9 mouse cellular contexts compared by ENCODE assay signal in the genomic region with DNA sequence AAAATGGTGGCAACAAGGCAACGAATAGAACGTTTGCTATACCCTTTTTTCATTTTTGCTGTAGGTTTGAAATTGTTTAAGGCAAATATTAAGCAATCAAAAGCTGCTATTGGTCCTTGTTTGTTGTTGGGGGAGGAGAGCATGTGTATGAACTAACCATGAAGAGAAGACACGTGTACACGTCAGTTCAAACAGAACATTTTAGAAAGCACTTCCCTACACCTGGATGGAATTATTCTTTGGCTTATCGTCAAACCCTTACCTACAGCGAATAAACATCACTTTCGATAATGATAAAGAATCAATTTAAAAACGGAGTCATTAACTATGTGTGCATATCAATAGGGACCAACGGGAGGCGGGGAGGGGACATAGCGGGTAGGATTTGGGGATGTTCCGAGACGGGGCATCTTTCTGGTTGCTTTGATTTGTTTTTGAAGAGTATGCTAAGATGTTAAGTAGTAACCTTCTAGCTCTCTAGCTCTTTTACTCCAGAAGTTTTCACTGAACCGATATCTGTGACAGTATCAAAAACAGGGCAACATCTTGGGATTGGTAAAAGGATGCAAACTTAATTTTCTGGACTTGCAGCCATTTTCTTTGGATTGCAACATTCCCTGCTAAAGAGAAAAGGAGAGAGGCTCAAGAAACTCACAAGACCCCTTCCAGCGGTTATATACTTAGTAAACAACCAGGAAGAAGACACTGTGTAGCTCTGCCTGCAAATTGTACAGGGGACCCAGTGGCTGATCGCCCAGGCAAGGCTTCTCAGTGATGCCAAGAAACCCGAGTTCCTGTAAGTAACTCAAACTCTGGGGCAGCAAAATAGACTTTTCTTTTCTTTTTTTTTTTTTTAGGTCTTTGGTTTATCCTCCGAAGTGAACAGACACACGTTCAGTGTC. TPM values are rescaled to one million over a fixed set of nuclear protein-coding genes. Genes with fewer than 3 reads are reported as not detected.
DNase-seq lines count a peak whose midpoint lies in the region; ATAC-seq and TF ChIP-seq lines count a peak whose summit lies in the region.
"Had no signal": no experiment of that assay in that cellular context is flagged by ENCODE, and none has a peak within 500 bp of the region (broad histone marks: within the 10 kb centered on the region; RNA-seq: fewer than 3 reads in every experiment).

No protein-coding gene starts in this region.

- H3K4me2 ChIP-seq in hindbrain, embryonic 14.5 days (replicated peaks): peak overlapping the region; percentile 99

- under 1% methylated on average over 19 of the region's 19 CpGs for WGBS in spleen, adult 2 months
- WGBS in embryonic facial prominence, embryonic 10.5 days: under 1% methylated on average over 19 of the region's 19 CpGs
- WGBS in hindbrain, embryonic 14.5 days: under 1% methylated on average over 19 of the region's 19 CpGs

- no peak for TF ChIP-seq CTCF in spleen, adult 2 months (IDR thresholded peaks at IDR 0.05; ENCODE audit: extremely low read depth, insufficient read depth, insufficient read length, insufficient replicate concordance)

- H3K9me3 ChIP-seq in embryonic facial prominence, embryonic 10.5 days: no peaks in the 10 kb centered on the region
- no peaks in the 10 kb centered on the region for H3K9me3 ChIP-seq in hindbrain, embryonic 14.5 days (ENCODE audit: control insufficient read depth, low read length)

- no peaks in the 10 kb centered on the region for H3K36me3 ChIP-seq in spleen, adult 2 months (ENCODE audit: control insufficient read depth, insufficient read depth, low read length)
- no peaks in the 10 kb centered on the region for H3K36me3 ChIP-seq in embryonic facial prominence, embryonic 10.5 days (replicated peaks)
- H3K36me3 ChIP-seq in hindbrain, embryonic 14.5 days (replicated peaks; ENCODE audit: control insufficient read depth, insufficient read depth): no peaks in the 10 kb centered on the region

- H3K9ac ChIP-seq in hindbrain, embryonic 14.5 days: peak overlapping the region; percentile 56

- no peaks in the 10 kb centered on the region for H3K27me3 ChIP-seq in spleen, adult 2 months (ENCODE audit: control insufficient read depth, insufficient read depth, low read length)
- no peaks in the 10 kb centered on the region for H3K27me3 ChIP-seq in embryonic facial prominence, embryonic 10.5 days (replicated peaks; ENCODE audit: low read depth, poor library complexity, severe bottlenecking)
- no peaks in the 10 kb centered on the region for H3K27me3 ChIP-seq in hindbrain, embryonic 14.5 days (ENCODE audit: control insufficient read depth, insufficient read depth, low read length)

- no peak for ATAC-seq in hindbrain, embryonic 14.5 days (ENCODE audit: low FRiP score)
- ATAC-seq in erythroid progenitor cell, adult 5-6 weeks (replicated peaks; ENCODE audit: low FRiP score, poor library complexity, severe bottlenecking): no peak

- peak overlapping the region; percentile 92 for H3K27ac ChIP-seq in spleen, adult 2 months (ENCODE audit: insufficient read depth, low read length)
- H3K27ac ChIP-seq in embryonic facial prominence, embryonic 10.5 days (replicated peaks): peak overlapping the region; percentile 79
- no peak overlapping the region for H3K27ac ChIP-seq in hindbrain, embryonic 14.5 days

- H3K4me3 ChIP-seq in spleen, adult 2 months (ENCODE audit: extremely low read depth, insufficient read depth, insufficient read length): peak overlapping the region; percentile 76
- H3K4me3 ChIP-seq in embryonic facial prominence, embryonic 10.5 days: peak overlapping the region; percentile 78
- H3K4me3 ChIP-seq in hindbrain, embryonic 14.5 days (replicated peaks; ENCODE audit: low read length): peak overlapping the region; percentile 59

- no peak for TF ChIP-seq POLR2A in spleen, adult 2 months (IDR thresholded peaks at IDR 0.05; ENCODE audit: low read depth, low read length)

- H3K4me1 ChIP-seq in spleen, adult 2 months (ENCODE audit: control insufficient read depth, insufficient read depth, insufficient read length): no peaks in the 10 kb centered on the region; the same call in 1 of the 2 replicates
- peaks cover 9% of the 10 kb centered on the region; the same call in 1 of the 2 replicates for H3K4me1 ChIP-seq in embryonic facial prominence, embryonic 10.5 days
- H3K4me1 ChIP-seq in hindbrain, embryonic 14.5 days (replicated peaks; ENCODE audit: control insufficient read depth, insufficient read depth, low read length): no peaks in the 10 kb centered on the region; the same call in 1 of the 2 replicates

- DNase-seq in spleen, adult 2 months (ENCODE audit: low read depth in 1 of 2, low spot score in 2 of 2): peak in 1 of 2 experiments; percentile 18
- DNase-seq in spleen, adult 12 weeks (ENCODE audit: low spot score): no peak
- DNase-seq in embryonic facial prominence, embryonic 10.5 days (ENCODE audit: low spot score): no peak
- DNase-seq in hindbrain, embryonic 14.5 days (ENCODE audit: low spot score): no peak
- peak; percentile 13 for DNase-seq in lung, postnatal 10 days
- no peak for DNase-seq in ovary, postnatal 36 days (ENCODE audit: low spot score)
- no peak for DNase-seq in ovary, postnatal 10 days (ENCODE audit: low spot score)

RNA-seq across cellular contexts. Expression of a gene that starts 22.5 kb away (rescaled TPM):
- polyA plus RNA-seq in spleen, adult 2 months (2012; rRNA removed): 0.18 and 0.32 TPM in 2 replicates
- polyA plus RNA-seq in embryonic facial prominence, embryonic 10.5 days (2016; fragmentation: Nextera tagmentation; extraction: Ambion mirVana): 1.4 and 1.5 TPM in 2 replicates
- polyA plus RNA-seq in hindbrain, embryonic 14.5 days (2014; fragmentation: Nextera tagmentation; extraction: Ambion mirVana): 1.9 and 2.1 TPM in 2 replicates
- total RNA-seq in erythroid progenitor cell, adult 5-6 weeks (2015; ENCODE audit: low replicate concordance): not detected in 2 replicates
- total RNA-seq in erythroid progenitor cell, adult 5-6 weeks (2017; ENCODE audit: low replicate concordance): not detected in 2 replicates

RNA-seq across cellular contexts. Expression of a gene that starts 50.3 kb away (rescaled TPM):
- not detected in 2 replicates for polyA plus RNA-seq in spleen, adult 2 months (2012; rRNA removed)
- not detected in 2 replicates for polyA plus RNA-seq in embryonic facial prominence, embryonic 10.5 days (2016; fragmentation: Nextera tagmentation; extraction: Ambion mirVana)
- polyA plus RNA-seq in hindbrain, embryonic 14.5 days (2014; fragmentation: Nextera tagmentation; extraction: Ambion mirVana): not detected in 2 replicates
- total RNA-seq in erythroid progenitor cell, adult 5-6 weeks (2015; ENCODE audit: low replicate concordance): not detected in 2 replicates
- total RNA-seq in erythroid progenitor cell, adult 5-6 weeks (2017; ENCODE audit: low replicate concordance): not detected in 2 replicates
- total RNA-seq: heart, adult 18-20 months had no signal

RNA-seq across cellular contexts. Expression of a gene that starts 55.3 kb away (rescaled TPM):
- 423 and 439 TPM in 2 replicates for polyA plus RNA-seq in spleen, adult 2 months (2012; rRNA removed)
- 31.2 and 34.9 TPM in 2 replicates for polyA plus RNA-seq in embryonic facial prominence, embryonic 10.5 days (2016; fragmentation: Nextera tagmentation; extraction: Ambion mirVana)
- 53.2 and 71.4 TPM in 2 replicates for polyA plus RNA-seq in hindbrain, embryonic 14.5 days (2014; fragmentation: Nextera tagmentation; extraction: Ambion mirVana)
- 99.5 and 157 TPM in 2 replicates for total RNA-seq in erythroid progenitor cell, adult 5-6 weeks (2015; ENCODE audit: low replicate concordance)
- 59.8 and 70.0 TPM in 2 replicates for total RNA-seq in erythroid progenitor cell, adult 5-6 weeks (2017; ENCODE audit: low replicate concordance)
